Mouse (Mus musculus) limb, embryonic 11.5 days (tissue): ENCODE data around the gene Creb3l4. TPM values are rescaled to one million over a fixed set of nuclear protein-coding genes. Genes with fewer than 3 reads are reported as not detected.

Experiments used
- ATAC-seq: fragments of 200-750 bp; cut with Nextera tagmentation; 2 replicates; pipeline ENCODE4 v1.8.0; 2017; ENCODE audit warnings: low read depth; ENCODE audit not compliant: insufficient number of reproducible peaks, low FRiP score, low TSS enrichment
- DNase-seq: peaks from one replicate; pipeline ENCODE4 v3.0.0-alpha.2; 2015; ENCODE audit warnings: low spot score
- H3K27ac ChIP-seq: fragments of 300-500 bp; sonication (generic); replicated peaks from 2 replicates; pipeline ENCODE4 v1.5.1; 2014; ENCODE audit warnings: low read depth, mild to moderate bottlenecking, low read length
- H3K27me3 ChIP-seq: fragments of 300-500 bp; sonication (generic); 2 replicates; pipeline ENCODE4 v1.6.1; 2014; ENCODE audit warnings: mild to moderate bottlenecking, low read length, mixed read lengths; ENCODE audit not compliant: control insufficient read depth, insufficient read depth
- H3K36me3 ChIP-seq: fragments of 300-500 bp; sonication (generic); 2 replicates; pipeline ENCODE4 v1.6.1; 2014; ENCODE audit warnings: mild to moderate bottlenecking, low read length, moderate library complexity, mixed read lengths; ENCODE audit not compliant: control insufficient read depth, insufficient read depth
- H3K4me1 ChIP-seq: fragments of 300-500 bp; sonication (generic); 2 replicates; pipeline ENCODE4 v1.6.1; 2014; ENCODE audit warnings: low read length, mixed read lengths; ENCODE audit not compliant: control insufficient read depth, insufficient read depth
- H3K4me2 ChIP-seq: fragments of 300-500 bp; sonication (generic); 2 replicates; pipeline ENCODE4 v1.6.1; 2014; ENCODE audit warnings: low read depth, mild to moderate bottlenecking, moderate library complexity; ENCODE audit not compliant: severe bottlenecking
- H3K4me3 ChIP-seq: fragments of 300-500 bp; sonication (generic); 2 replicates; pipeline ENCODE4 v1.5.1; 2014; ENCODE audit warnings: low read depth, low read length
- H3K9ac ChIP-seq: fragments of 300-500 bp; sonication (generic); 2 replicates; pipeline ENCODE4 v1.6.1; 2014; ENCODE audit warnings: mild to moderate bottlenecking, low read length
- H3K9me3 ChIP-seq: fragments of 300-500 bp; sonication (generic); 2 replicates; pipeline ENCODE4 v1.6.1; 2016; ENCODE audit warnings: low read length; ENCODE audit not compliant: control insufficient read depth
- WGBS: fragments of 180-500 bp; shearing (Covaris S2); extraction: QIAGEN DNeasy Blood & Tissue Kit; methylation state at CpG from one replicate; pipeline ENCODE4 v1.1.7; 2014; 5-methylcytosine and 5-hydroxymethylcytosine counted together
- polyA plus RNA-seq: library from polyadenylated mRNA; unstranded; fragments of >200 nt; fragmentation: Nextera tagmentation; extraction: Ambion mirVana; gene quantifications from 2 replicates; pipeline ENCODE4 v1.2.1, GENCODE M21; 2014

Gene Creb3l4
- polyA plus RNA-seq, 1 experiment from 2014 or later, result 11.0 TPM

GRCm38 (mm10) chr3:90231507-90232333, 11.6 kb downstream of the Creb3l4 start, which contains the start of gene Jtb:
Jtb (plus strand) TSS chr3:90231597.
- no peaks in the 10 kb centered on the region for H3K27me3 ChIP-seq
- peak within 1 kb of the TSS; percentile 73 for H3K4me2 ChIP-seq
- peak within 1 kb of the TSS; percentile 74 for H3K27ac ChIP-seq
- H3K4me3 ChIP-seq, result peak within 1 kb of the TSS; percentile 66
- under 1% methylated on average over 61 of the region's 61 CpGs for WGBS
- peak; percentile 93 for DNase-seq
- peaks cover 2% of the 10 kb centered on the region; the same call in 1 of the 2 replicates for H3K4me1 ChIP-seq
- no peaks in the 10 kb centered on the region for H3K9me3 ChIP-seq
- peaks cover 2% of the 10 kb centered on the region; the same call in 1 of the 2 replicates for H3K36me3 ChIP-seq
- H3K9ac ChIP-seq, result peak within 1 kb of the TSS; percentile 83
- ATAC-seq, result peak; percentile 93

GRCm38 (mm10) chr3:90231075-90231474, 12.2 kb downstream of the Creb3l4 start:
- no peak overlapping the region; the same call in 1 of the 2 replicates for H3K27ac ChIP-seq
- H3K36me3 ChIP-seq, result peaks cover 2% of the 10 kb centered on the region; the same call in 1 of the 2 replicates
- peaks cover 2% of the 10 kb centered on the region; the same call in 1 of the 2 replicates for H3K4me1 ChIP-seq
- peak overlapping the region; percentile 73 for H3K4me2 ChIP-seq
- DNase-seq (no peak), ATAC-seq (no peak)
- H3K9me3 ChIP-seq, result no peaks in the 10 kb centered on the region
- peak overlapping the region; percentile 83 for H3K9ac ChIP-seq
- peak overlapping the region; percentile 66 for H3K4me3 ChIP-seq
- no peaks in the 10 kb centered on the region for H3K27me3 ChIP-seq
- 9% methylated on average over 8 of the region's 8 CpGs for WGBS

- H3K9me3 ChIP-seq, result no peaks in the 10 kb centered on the region
- no peak overlapping the region for H3K27ac ChIP-seq
- no peak for ATAC-seq
- H3K36me3 ChIP-seq, result peaks cover 6% of the 10 kb centered on the region; the same call in 1 of the 2 replicates
- H3K27me3 ChIP-seq, result no peaks in the 10 kb centered on the region
- no peak overlapping the region for H3K4me2 ChIP-seq
- no peak overlapping the region for H3K4me3 ChIP-seq
- no peak overlapping the region for H3K9ac ChIP-seq
- no peaks in the 10 kb centered on the region for H3K4me1 ChIP-seq
- WGBS, result 78% methylated on average over 10 of the region's 10 CpGs
- no peak for DNase-seq
Measured at GRCm38 (mm10) chr3:90224331-90224730, 19.0 kb downstream of the Creb3l4 start.

- DNase-seq (no peak), ATAC-seq (no peak)
- Histone ChIP-seq H3K9ac (no peak overlapping the region), H3K9me3 (no peaks in the 10 kb centered on the region), H3K27me3 (no peaks in the 10 kb centered on the region), H3K4me3 (no peak overlapping the region), H3K4me1 (no peaks in the 10 kb centered on the region), H3K27ac (no peak overlapping the region), H3K4me2 (no peak overlapping the region), H3K36me3 (peaks cover 6% of the 10 kb centered on the region; the same call in 1 of the 2 replicates)
- 83% methylated on average over 3 of the region's 3 CpGs for WGBS
Measured at GRCm38 (mm10) chr3:90222941-90223340, 20.4 kb downstream of the Creb3l4 start.

GRCm38 (mm10) chr3:90222455-90222854, 20.9 kb downstream of the Creb3l4 start:
- H3K27ac ChIP-seq, result no peak overlapping the region
- H3K4me2 ChIP-seq, result no peak overlapping the region

GRCm38 (mm10) chr3:90221123-90221522, 22.2 kb downstream of the Creb3l4 start:
- no peaks in the 10 kb centered on the region for H3K27me3 ChIP-seq
- no peak for ATAC-seq
- no peak overlapping the region; the same call in 1 of the 2 replicates for H3K27ac ChIP-seq
- H3K4me2 ChIP-seq, result peak overlapping the region; percentile 36
- H3K9ac ChIP-seq, result peak overlapping the region; percentile 48; the same call in 1 of the 2 replicates
- no peaks in the 10 kb centered on the region for H3K9me3 ChIP-seq
- DNase-seq, result no peak
- 28% methylated on average over 5 of the region's 5 CpGs for WGBS
- H3K4me3 ChIP-seq, result peak overlapping the region; percentile 31
- H3K36me3 ChIP-seq, result peaks cover 6% of the 10 kb centered on the region; the same call in 1 of the 2 replicates
- no peaks in the 10 kb centered on the region for H3K4me1 ChIP-seq

More at GRCm38 (mm10) chr3:90222455-90222854, 20.9 kb downstream of the Creb3l4 start:
- DNase-seq (no peak), ATAC-seq (no peak)
- H3K27me3 ChIP-seq, result no peaks in the 10 kb centered on the region
- no peaks in the 10 kb centered on the region for H3K4me1 ChIP-seq
- no peak overlapping the region for H3K4me3 ChIP-seq
- WGBS, result 91% methylated on average over 4 of the region's 4 CpGs
- H3K9me3 ChIP-seq, result no peaks in the 10 kb centered on the region
- H3K36me3 ChIP-seq, result peaks cover 6% of the 10 kb centered on the region; the same call in 1 of the 2 replicates
- H3K9ac ChIP-seq, result no peak overlapping the region

- peak overlapping the region; percentile 23 for H3K27ac ChIP-seq
- peak overlapping the region; percentile 31 for H3K4me3 ChIP-seq
- H3K4me2 ChIP-seq, result peak overlapping the region; percentile 36
- no peaks in the 10 kb centered on the region for H3K27me3 ChIP-seq
- peak overlapping the region; percentile 32 for H3K9ac ChIP-seq
- peaks cover 4% of the 10 kb centered on the region; the same call in 1 of the 2 replicates for H3K36me3 ChIP-seq
- ATAC-seq (peak; percentile 75), DNase-seq (peak; percentile 81)
- no peaks in the 10 kb centered on the region for H3K4me1 ChIP-seq
- under 1% methylated on average over 14 of the region's 20 CpGs for WGBS
- no peaks in the 10 kb centered on the region for H3K9me3 ChIP-seq
Measured at GRCm38 (mm10) chr3:90220531-90220951, 22.8 kb downstream of the Creb3l4 start.

- Histone ChIP-seq H3K36me3 (peaks cover 4% of the 10 kb centered on the region; the same call in 1 of the 2 replicates), H3K4me1 (no peaks in the 10 kb centered on the region)
- 19% methylated on average over 6 of the region's 6 CpGs for WGBS
Measured at GRCm38 (mm10) chr3:90220088-90220487, 23.2 kb downstream of the Creb3l4 start.

More at GRCm38 (mm10) chr3:90220088-90220487, 23.2 kb downstream of the Creb3l4 start:
- Histone ChIP-seq H3K9ac (peak overlapping the region; percentile 2; the same call in 1 of the 2 replicates), H3K4me2 (peak overlapping the region; percentile 36), H3K27me3 (no peaks in the 10 kb centered on the region), H3K27ac (peak overlapping the region; percentile 23), H3K9me3 (no peaks in the 10 kb centered on the region), H3K4me3 (peak overlapping the region; percentile 31; the same call in 1 of the 2 replicates)
- DNase-seq (peak; percentile 67), ATAC-seq (no peak; the same call in 1 of the 2 replicates)
